Mouse (Mus musculus) erythroblast, embryonic 14.5 days (primary cell): Measurements from ENCODE around the gene Agt.

ENCODE experiments used
- GATA1 ChIP-seq: IDR thresholded peaks from 2 replicates; pipeline ENCODE4 v1.6.1; 2012; ENCODE audit warnings: low read length, inconsistent platforms, mixed read lengths
- TAL1 ChIP-seq: IDR thresholded peaks from 3 replicates; pipeline ENCODE4 v1.6.1; 2012; ENCODE audit warnings: low read length, inconsistent platforms, mixed read lengths

DNA sequence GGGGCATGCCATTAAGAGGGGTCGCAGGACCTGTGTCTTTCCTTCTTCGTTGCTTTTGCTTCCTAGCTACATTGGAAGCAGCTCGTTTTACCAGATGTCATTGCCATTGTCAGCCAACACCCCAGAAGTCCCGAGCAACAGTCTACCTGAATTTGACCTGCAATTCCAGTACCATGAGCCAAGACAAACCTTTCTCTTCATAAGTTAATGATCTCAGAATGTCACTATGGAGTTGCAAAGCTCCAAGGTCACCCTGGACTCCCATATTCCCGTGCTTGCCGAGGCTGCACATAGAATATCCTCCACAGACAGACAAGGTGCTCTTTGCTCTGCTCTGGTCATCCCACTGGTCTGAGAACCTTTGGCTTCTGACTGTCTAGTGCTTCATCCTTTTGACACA, 2.4 kb downstream of the Agt start:
- TF ChIP-seq TAL1 (no peak), GATA1 (no peak)
